Mouse (Mus musculus): ENCODE measurements around the gene Trat1.

Gene Trat1

GRCm38 (mm10) chr16:48720259-48720658 is 51.6 kb downstream of the Trat1 start:
- DNase-seq (ENCODE audit: low spot score in 2 of 2) = no peak

DNA sequence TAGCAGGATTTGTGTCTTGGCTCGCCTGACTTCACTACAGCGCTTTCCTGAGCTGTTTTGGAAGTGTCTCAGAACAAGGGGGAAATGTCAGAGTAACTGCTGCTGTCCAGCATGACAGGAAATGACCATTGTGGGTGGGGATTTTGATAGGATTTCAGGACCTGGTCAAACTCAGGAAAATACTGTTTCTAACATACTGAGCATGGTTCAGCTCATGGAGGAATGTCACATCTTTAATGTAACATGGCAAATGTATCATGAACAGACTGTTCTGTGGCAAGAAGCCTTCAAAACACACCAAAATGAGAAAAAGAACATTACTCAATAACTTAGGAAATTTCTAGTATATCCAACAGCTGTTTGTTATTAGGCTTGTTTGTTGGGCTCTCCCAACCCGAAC is 52.1 kb downstream of the Trat1 start:
- no peak for DNase-seq (ENCODE audit: low spot score in 2 of 2)

DNA sequence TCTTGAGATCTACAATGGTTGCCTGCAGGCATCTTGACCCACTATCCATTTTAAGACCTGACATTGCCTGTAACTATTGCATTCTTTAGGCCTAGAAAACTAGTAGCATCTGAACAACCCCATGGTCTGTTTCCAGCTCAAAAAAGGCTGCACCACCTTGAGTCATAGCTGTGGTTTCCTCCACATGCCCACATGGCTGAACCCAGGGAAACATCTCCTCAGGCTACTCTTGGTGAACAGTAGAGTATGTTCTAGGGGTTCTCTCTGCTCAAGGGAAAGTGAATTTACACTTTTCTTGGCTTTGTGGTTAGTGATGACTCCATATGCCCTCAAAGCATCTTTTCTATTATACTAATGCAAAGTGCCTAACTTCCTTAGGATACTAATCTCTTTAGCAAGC is 55.5 kb downstream of the Trat1 start:
- DNase-seq (ENCODE audit: low spot score in 2 of 2) = no peak

DNA sequence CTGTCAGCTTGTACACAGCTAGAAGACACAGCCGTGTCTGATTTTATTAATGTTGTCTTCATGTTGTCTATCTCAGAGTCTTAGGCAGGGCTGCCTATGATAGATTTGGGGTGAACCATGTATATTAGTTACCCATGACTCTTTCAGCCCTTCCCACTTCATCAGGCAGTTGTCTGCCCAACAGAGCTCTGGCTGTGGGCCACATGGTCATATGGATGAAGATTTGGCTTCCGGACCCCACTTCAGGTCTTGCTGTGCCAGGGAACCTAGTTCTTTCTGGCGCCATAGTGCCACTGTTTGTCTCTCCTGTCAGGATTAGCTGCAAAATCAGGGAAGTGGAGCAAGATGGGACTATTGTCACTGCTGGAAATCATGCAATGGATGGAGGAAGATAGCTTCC is 69.9 kb downstream of the Trat1 start:
- DNase-seq (ENCODE audit: low spot score in 2 of 2) = no peak
